Mouse (Mus musculus): ENCODE data around the gene Myo16. TPM values are rescaled to one million over a fixed set of nuclear protein-coding genes. Genes with fewer than 3 reads are reported as not detected.

Gene Myo16
- polyA plus RNA-seq, 1 experiment from 2014 or later = 0.27 TPM

DNA sequence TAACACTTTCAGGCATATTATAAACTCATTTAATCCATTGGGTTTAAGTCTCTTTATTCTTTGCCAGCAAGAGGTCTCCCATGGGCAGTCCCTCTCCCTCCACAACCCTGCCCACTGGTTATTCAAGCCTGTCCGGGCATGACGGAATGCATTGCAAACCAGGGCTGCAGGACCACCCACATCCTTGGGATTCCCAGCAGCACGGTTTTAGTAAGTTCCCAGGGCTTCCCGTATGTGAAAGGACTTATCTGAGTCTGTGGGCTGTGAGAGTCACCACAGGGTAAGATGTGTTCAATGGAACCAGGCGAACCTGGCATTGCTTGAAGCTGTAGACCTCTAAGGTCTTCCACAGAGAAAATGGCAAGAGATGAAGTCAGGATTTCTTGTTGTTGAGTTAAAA, 471.6 kb downstream of the Myo16 start:
- Histone ChIP-seq H3K4me1 (ENCODE audit: control insufficient read depth, insufficient read depth, low read length) (peaks cover 8% of the 10 kb centered on the region; the same call in 1 of the 2 replicates), H3K4me3 (ENCODE audit: low read length) (no peak overlapping the region), H3K27me3 (ENCODE audit: control insufficient read depth, insufficient read depth, low read length) (no peaks in the 10 kb centered on the region), H3K4me2 (replicated peaks; ENCODE audit: low read depth, low read length) (no peak overlapping the region), H3K27ac (ENCODE audit: low read depth, low read length) (no peak overlapping the region), H3K9ac (ENCODE audit: low read depth, low read length) (no peak overlapping the region), H3K9me3 (ENCODE audit: control insufficient read depth, low read length) (no peaks in the 10 kb centered on the region), H3K36me3 (ENCODE audit: control insufficient read depth, insufficient read depth, low read length) (no peaks in the 10 kb centered on the region)
- ATAC-seq (ENCODE audit: low FRiP score, low TSS enrichment) = peak; percentile 73
- WGBS = 43% methylated on average over 5 of the region's 5 CpGs

DNA sequence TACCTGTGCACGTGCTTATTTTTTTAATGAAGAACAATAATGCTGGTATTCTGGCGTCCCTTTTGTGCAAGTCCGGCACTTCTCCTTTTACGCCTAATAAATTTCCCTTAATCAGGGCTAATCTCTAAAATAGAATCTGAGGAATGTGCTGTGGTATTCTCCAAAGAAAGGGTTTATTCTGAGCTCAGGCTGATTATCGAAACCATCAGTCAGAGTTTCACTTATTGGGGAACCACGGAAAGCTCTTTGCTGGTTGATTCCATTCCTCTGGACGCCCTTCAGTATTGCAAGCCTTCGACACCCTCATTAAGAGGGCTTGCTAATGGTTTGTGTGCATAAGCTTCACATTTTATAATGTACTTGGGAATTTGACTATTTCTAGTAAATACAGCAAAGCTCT, 475.0 kb downstream of the Myo16 start:
- WGBS = 61% methylated on average over 8 of the region's 8 CpGs
- no peak overlapping the region for H3K27ac ChIP-seq (ENCODE audit: low read depth, low read length)

DNA sequence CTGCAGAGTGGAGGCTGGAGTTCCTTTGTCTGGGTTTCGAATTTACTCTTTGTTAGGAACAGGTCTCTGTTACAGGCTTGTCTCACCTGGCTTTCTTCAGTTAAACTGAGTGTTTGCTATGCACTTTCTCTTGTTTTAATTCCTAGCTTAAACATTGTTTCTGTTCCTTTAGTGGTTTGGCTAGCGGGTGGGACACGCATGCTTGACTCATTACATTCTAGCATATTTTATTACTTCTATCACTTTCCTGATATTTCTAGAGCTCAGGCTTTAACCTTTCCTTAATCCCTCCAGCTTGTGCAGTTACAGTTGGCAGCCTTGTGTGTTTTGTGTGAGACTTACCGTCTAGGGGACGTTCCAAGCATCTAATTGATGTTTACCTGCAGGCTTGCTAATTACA, 476.2 kb downstream of the Myo16 start:
- Histone ChIP-seq H3K4me2 (replicated peaks; ENCODE audit: low read depth, low read length) (no peak overlapping the region), H3K27me3 (ENCODE audit: control insufficient read depth, insufficient read depth, low read length) (no peaks in the 10 kb centered on the region), H3K9ac (ENCODE audit: low read depth, low read length) (no peak overlapping the region), H3K27ac (ENCODE audit: low read depth, low read length) (0 out of 2 replicates have a peak overlapping the region, but pooled peaks have one; percentile 47), H3K4me3 (ENCODE audit: low read length) (no peak overlapping the region), H3K9me3 (ENCODE audit: control insufficient read depth, low read length) (no peaks in the 10 kb centered on the region), H3K36me3 (ENCODE audit: control insufficient read depth, insufficient read depth, low read length) (no peaks in the 10 kb centered on the region), H3K4me1 (ENCODE audit: control insufficient read depth, insufficient read depth, low read length) (peaks cover 15% of the 10 kb centered on the region; the same call in 1 of the 2 replicates)
- 38% methylated on average over 5 of the region's 5 CpGs for WGBS
- ATAC-seq (ENCODE audit: low FRiP score, low TSS enrichment) = no peak

More for the DNA sequence above, 475.0 kb downstream of the Myo16 start:
- ATAC-seq (ENCODE audit: low FRiP score, low TSS enrichment) = no peak
- Histone ChIP-seq H3K4me1 (ENCODE audit: control insufficient read depth, insufficient read depth, low read length) (peaks cover 14% of the 10 kb centered on the region; the same call in 1 of the 2 replicates), H3K9me3 (ENCODE audit: control insufficient read depth, low read length) (no peaks in the 10 kb centered on the region), H3K36me3 (ENCODE audit: control insufficient read depth, insufficient read depth, low read length) (no peaks in the 10 kb centered on the region), H3K9ac (ENCODE audit: low read depth, low read length) (no peak overlapping the region), H3K4me3 (ENCODE audit: low read length) (no peak overlapping the region), H3K27me3 (ENCODE audit: control insufficient read depth, insufficient read depth, low read length) (no peaks in the 10 kb centered on the region), H3K4me2 (replicated peaks; ENCODE audit: low read depth, low read length) (no peak overlapping the region)

DNA sequence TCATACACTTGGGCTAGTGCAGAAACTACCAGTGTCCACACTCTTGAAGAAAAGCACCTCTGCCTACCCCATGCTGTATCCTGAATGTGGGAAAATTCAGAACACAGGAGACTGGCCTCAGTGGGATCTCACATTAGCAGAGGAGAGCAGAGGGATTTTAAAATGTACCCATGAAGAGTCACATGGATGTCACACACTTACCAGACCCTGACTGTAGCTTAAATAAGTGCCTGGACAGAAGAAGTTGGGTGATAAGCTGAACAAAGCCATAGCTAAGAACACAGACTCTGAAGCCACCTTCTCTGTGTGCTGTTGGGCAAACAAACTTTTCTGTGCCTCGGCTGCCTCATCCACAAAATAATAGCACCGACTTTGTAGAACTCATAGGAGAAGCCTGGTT, 477.3 kb downstream of the Myo16 start:
- no peak for ATAC-seq (ENCODE audit: low FRiP score, low TSS enrichment)
- H3K27me3 ChIP-seq (ENCODE audit: control insufficient read depth, insufficient read depth, low read length) = no peaks in the 10 kb centered on the region
- H3K36me3 ChIP-seq (ENCODE audit: control insufficient read depth, insufficient read depth, low read length) = no peaks in the 10 kb centered on the region

DNA sequence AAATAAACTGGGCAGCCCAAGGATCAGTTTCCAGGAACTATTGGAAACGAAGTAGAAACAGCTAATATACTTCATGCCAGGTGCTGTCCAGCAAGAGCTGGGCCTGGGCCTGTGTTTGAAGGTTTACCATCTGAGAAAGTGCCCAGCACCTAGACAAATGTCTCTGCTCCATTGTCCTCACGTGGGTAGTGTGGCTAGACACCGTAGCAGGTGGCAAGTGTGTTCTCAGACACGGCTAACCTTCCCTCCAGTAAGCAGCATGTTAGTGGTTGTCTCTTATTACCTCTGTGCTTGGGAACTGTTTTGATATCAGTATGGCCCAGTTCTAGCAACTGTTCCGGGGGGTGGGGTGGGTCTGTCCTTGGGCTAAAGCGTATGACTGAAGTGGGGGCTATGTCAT, 478.9 kb downstream of the Myo16 start:
- Histone ChIP-seq H3K9ac (ENCODE audit: low read depth, low read length) (no peak overlapping the region), H3K4me1 (ENCODE audit: control insufficient read depth, insufficient read depth, low read length) (peaks cover 15% of the 10 kb centered on the region; the same call in 1 of the 2 replicates), H3K27ac (ENCODE audit: low read depth, low read length) (no peak overlapping the region), H3K27me3 (ENCODE audit: control insufficient read depth, insufficient read depth, low read length) (no peaks in the 10 kb centered on the region), H3K9me3 (ENCODE audit: control insufficient read depth, low read length) (no peaks in the 10 kb centered on the region), H3K4me2 (replicated peaks; ENCODE audit: low read depth, low read length) (no peak overlapping the region), H3K4me3 (ENCODE audit: low read length) (no peak overlapping the region), H3K36me3 (ENCODE audit: control insufficient read depth, insufficient read depth, low read length) (no peaks in the 10 kb centered on the region)
- no peak for ATAC-seq (ENCODE audit: low FRiP score, low TSS enrichment)
- 75% methylated on average over 6 of the region's 6 CpGs for WGBS

More for the DNA sequence above, 477.3 kb downstream of the Myo16 start:
- Histone ChIP-seq H3K9me3 (ENCODE audit: control insufficient read depth, low read length) (no peaks in the 10 kb centered on the region), H3K4me2 (replicated peaks; ENCODE audit: low read depth, low read length) (no peak overlapping the region), H3K4me3 (ENCODE audit: low read length) (no peak overlapping the region), H3K9ac (ENCODE audit: low read depth, low read length) (no peak overlapping the region), H3K27ac (ENCODE audit: low read depth, low read length) (no peak overlapping the region), H3K4me1 (ENCODE audit: control insufficient read depth, insufficient read depth, low read length) (peaks cover 15% of the 10 kb centered on the region; the same call in 1 of the 2 replicates)
- WGBS = 93% methylated on average over 2 of the region's 2 CpGs

DNA sequence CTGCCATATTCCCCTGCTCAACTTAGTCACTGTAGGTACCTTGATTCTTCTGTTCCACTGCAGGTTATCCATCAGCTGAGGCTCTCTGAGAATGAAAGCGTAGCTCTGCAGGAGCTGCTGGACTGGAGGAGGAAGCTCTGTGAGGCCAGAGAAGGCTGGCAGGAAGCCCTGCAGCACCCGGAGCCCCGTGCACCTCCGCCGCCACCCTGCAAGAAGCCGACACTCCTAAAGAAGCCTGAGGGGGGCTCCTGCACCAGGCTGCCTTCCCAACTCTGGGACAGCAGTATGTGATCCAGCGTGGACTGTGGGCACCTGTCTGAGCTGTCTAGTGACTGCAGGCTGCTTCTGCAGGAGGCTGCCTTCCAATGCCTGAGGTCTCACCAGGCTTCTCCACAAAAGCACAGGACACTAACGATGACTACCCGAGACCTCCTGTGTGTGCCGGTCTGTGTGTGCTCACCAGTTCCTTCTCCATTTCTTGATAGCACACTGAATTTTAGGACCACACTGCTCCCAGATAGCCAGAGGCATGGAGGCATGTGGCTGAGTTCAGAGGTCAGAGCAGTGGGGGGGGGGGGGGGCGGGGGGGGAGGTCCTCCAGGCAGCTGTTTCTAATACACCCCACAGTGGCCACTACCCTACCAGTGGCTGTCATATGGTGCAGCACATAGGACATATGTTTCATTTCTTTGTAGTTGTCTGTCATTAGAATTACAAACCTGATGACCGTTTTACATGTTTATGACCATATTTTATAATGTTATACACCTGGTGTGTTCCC, 479.8 kb downstream of the Myo16 start:
- H3K4me1 ChIP-seq (ENCODE audit: control insufficient read depth, insufficient read depth, low read length) = peaks cover 15% of the 10 kb centered on the region; the same call in 1 of the 2 replicates
- 57% methylated on average over 12 of the region's 12 CpGs for WGBS
- H3K27me3 ChIP-seq (ENCODE audit: control insufficient read depth, insufficient read depth, low read length) = no peaks in the 10 kb centered on the region
- H3K27ac ChIP-seq (ENCODE audit: low read depth, low read length) = no peak overlapping the region
- no peaks in the 10 kb centered on the region for H3K36me3 ChIP-seq (ENCODE audit: control insufficient read depth, insufficient read depth, low read length)
- no peak overlapping the region for H3K4me2 ChIP-seq (replicated peaks; ENCODE audit: low read depth, low read length)
- ATAC-seq (ENCODE audit: low FRiP score, low TSS enrichment) = no peak
- H3K9me3 ChIP-seq (ENCODE audit: control insufficient read depth, low read length) = no peaks in the 10 kb centered on the region
- no peak overlapping the region for H3K9ac ChIP-seq (ENCODE audit: low read depth, low read length)
- no peak overlapping the region for H3K4me3 ChIP-seq (ENCODE audit: low read length)

DNA sequence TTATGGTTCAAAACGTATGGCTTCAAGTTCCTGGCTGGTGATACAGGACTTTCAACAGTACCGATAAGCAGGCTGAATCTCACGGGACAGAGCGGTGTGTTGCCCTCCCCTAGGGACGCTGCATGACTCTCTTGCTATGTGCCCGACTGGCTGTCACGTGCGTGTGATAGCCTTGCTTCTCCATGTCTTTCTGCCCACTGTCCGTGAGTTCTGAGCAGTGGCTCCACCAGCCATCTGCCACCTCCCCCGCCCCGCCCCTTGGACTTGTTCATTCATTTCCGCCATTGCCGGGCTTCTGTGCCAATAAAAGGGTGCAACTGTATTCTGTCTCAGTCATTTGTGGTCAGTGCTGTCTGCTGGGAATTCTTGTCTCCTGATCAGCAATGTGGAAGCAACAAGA, 480.7 kb downstream of the Myo16 start:
- Histone ChIP-seq H3K4me1 (ENCODE audit: control insufficient read depth, insufficient read depth, low read length) (peaks cover 14% of the 10 kb centered on the region; the same call in 1 of the 2 replicates), H3K36me3 (ENCODE audit: control insufficient read depth, insufficient read depth, low read length) (no peaks in the 10 kb centered on the region), H3K27me3 (ENCODE audit: control insufficient read depth, insufficient read depth, low read length) (no peaks in the 10 kb centered on the region), H3K27ac (ENCODE audit: low read depth, low read length) (no peak overlapping the region), H3K4me2 (replicated peaks; ENCODE audit: low read depth, low read length) (no peak overlapping the region), H3K9ac (ENCODE audit: low read depth, low read length) (no peak overlapping the region), H3K9me3 (ENCODE audit: control insufficient read depth, low read length) (no peaks in the 10 kb centered on the region), H3K4me3 (ENCODE audit: low read length) (no peak overlapping the region)
- WGBS = 74% methylated on average over 13 of the region's 13 CpGs
- no peak for ATAC-seq (ENCODE audit: low FRiP score, low TSS enrichment)

DNA sequence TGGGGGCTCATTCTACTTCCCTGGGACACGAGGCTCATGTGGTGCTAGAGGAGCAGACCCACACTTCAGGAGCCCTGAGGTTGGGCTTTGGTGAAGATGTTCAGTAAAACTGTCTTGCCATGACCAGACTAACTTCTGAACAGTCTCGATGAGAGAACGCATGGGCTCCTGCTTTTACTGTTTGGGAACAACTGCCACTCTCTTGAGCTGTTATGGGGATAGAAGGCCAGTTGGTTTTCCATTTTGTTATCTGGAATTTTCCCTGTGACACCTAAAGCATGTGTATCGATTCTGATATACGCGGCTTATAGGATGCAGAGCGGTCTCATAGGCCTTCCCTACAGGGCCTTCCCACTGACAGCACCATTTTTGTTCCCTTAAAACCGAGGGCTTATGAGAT, 485.2 kb downstream of the Myo16 start:
- no peak overlapping the region for H3K27ac ChIP-seq (ENCODE audit: low read depth, low read length)
- H3K27me3 ChIP-seq (ENCODE audit: control insufficient read depth, insufficient read depth, low read length) = 0 out of 2 replicates have a peak, but pooled peaks cover 2% of the 10 kb centered on the region
- H3K9me3 ChIP-seq (ENCODE audit: control insufficient read depth, low read length) = no peaks in the 10 kb centered on the region
- no peak overlapping the region for H3K4me3 ChIP-seq (ENCODE audit: low read length)
- WGBS = 89% methylated on average over 8 of the region's 8 CpGs
- ATAC-seq (ENCODE audit: low FRiP score, low TSS enrichment) = no peak
- H3K4me2 ChIP-seq (replicated peaks; ENCODE audit: low read depth, low read length) = no peak overlapping the region
- H3K4me1 ChIP-seq (ENCODE audit: control insufficient read depth, insufficient read depth, low read length) = no peaks in the 10 kb centered on the region
- H3K36me3 ChIP-seq (ENCODE audit: control insufficient read depth, insufficient read depth, low read length) = no peaks in the 10 kb centered on the region
- no peak overlapping the region for H3K9ac ChIP-seq (ENCODE audit: low read depth, low read length)

DNA sequence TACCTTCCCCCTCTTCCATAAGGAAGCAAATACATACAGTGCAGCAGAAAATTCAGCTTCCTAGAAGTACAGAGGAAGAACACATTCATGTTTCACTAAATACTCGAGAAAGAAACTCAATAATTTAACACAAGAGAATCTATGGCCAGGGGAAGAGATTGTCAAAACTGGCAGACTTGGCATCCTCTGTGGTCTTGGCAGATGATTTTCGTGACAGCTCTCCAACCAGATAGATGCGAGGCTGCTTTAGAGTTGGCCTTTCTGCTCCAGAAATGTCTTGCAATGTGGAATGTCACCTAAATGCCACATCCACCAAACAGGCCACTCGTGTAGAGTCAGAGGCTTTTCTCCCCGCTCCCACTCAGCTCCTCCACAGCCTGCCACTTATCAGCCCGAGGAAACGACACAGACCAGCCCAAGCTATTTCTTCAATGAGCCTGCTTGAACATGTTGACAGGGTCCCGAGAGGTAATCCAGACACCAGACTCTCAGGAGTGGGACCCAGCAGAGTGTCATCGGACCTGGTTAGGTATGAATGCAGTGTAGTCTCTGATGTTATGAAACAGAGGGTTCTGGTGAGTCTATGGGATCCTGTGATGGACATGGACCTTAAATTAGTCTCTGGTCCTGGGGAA, 486.6 kb downstream of the Myo16 start:
- no peak overlapping the region for H3K4me3 ChIP-seq (ENCODE audit: low read length)
- H3K4me2 ChIP-seq (replicated peaks; ENCODE audit: low read depth, low read length) = no peak overlapping the region
- 0 out of 2 replicates have a peak, but pooled peaks cover 2% of the 10 kb centered on the region for H3K27me3 ChIP-seq (ENCODE audit: control insufficient read depth, insufficient read depth, low read length)
- ATAC-seq (ENCODE audit: low FRiP score, low TSS enrichment) = no peak
- no peak overlapping the region for H3K27ac ChIP-seq (ENCODE audit: low read depth, low read length)
- H3K9ac ChIP-seq (ENCODE audit: low read depth, low read length) = no peak overlapping the region
- no peaks in the 10 kb centered on the region for H3K4me1 ChIP-seq (ENCODE audit: control insufficient read depth, insufficient read depth, low read length)
- 75% methylated on average over 9 of the region's 9 CpGs for WGBS
- no peaks in the 10 kb centered on the region for H3K36me3 ChIP-seq (ENCODE audit: control insufficient read depth, insufficient read depth, low read length)
- no peaks in the 10 kb centered on the region for H3K9me3 ChIP-seq (ENCODE audit: control insufficient read depth, low read length)

Data from kidney, embryonic 14.5 days (tissue).